Mouse (Mus musculus): ENCODE data around the gene Hoxa6. TPM values are rescaled to one million over a fixed set of nuclear protein-coding genes. Genes with fewer than 3 reads are reported as not detected.

Gene Hoxa6
- polyA plus RNA-seq, 1 experiment: not detected

- Histone ChIP-seq H3K27ac (ENCODE audit: insufficient read depth, low read length) (no peak overlapping the region), H3K36me3 (ENCODE audit: control insufficient read depth, insufficient read depth, low read length) (no peaks in the 10 kb centered on the region), H3K4me3 (ENCODE audit: extremely low read depth, insufficient read depth, insufficient read length) (0 out of 2 replicates have a peak overlapping the region, but pooled peaks have one; percentile 5), H3K4me1 (ENCODE audit: control insufficient read depth, insufficient read depth, insufficient read length) (peaks cover 3% of the 10 kb centered on the region), H3K27me3 (ENCODE audit: control insufficient read depth, insufficient read depth, low read length) (peaks cover 16% of the 10 kb centered on the region)
- WGBS: 24% methylated on average over 18 of the region's 18 CpGs
- no peak for DNase-seq (ENCODE audit: low read depth in 1 of 2, low spot score in 2 of 2)
- TF ChIP-seq CTCF (IDR thresholded peaks at IDR 0.05; ENCODE audit: extremely low read depth, insufficient read depth, insufficient read length, insufficient replicate concordance) (no peak), POLR2A (IDR thresholded peaks at IDR 0.05; ENCODE audit: low read depth, low read length) (no peak)
Observed at GRCm38 (mm10) chr6:52208868-52209684, 554 bp upstream of the Hoxa6 start.

- H3K27me3 ChIP-seq (ENCODE audit: control insufficient read depth, insufficient read depth, low read length): peaks cover 10% of the 10 kb centered on the region
- TF ChIP-seq POLR2A (IDR thresholded peaks at IDR 0.05; ENCODE audit: low read depth, low read length) (no peak), CTCF (IDR thresholded peaks at IDR 0.05; ENCODE audit: extremely low read depth, insufficient read depth, insufficient read length, insufficient replicate concordance) (no peak)
- no peak for DNase-seq (ENCODE audit: low read depth in 1 of 2, low spot score in 2 of 2)
- peaks cover 2% of the 10 kb centered on the region; the same call in 1 of the 2 replicates for H3K4me1 ChIP-seq (ENCODE audit: control insufficient read depth, insufficient read depth, insufficient read length)
- no peak overlapping the region for H3K4me3 ChIP-seq (ENCODE audit: extremely low read depth, insufficient read depth, insufficient read length)
- H3K36me3 ChIP-seq (ENCODE audit: control insufficient read depth, insufficient read depth, low read length): no peaks in the 10 kb centered on the region
- no peak overlapping the region for H3K27ac ChIP-seq (ENCODE audit: insufficient read depth, low read length)
Observed at GRCm38 (mm10) chr6:52207684-52207976, 892 bp downstream of the Hoxa6 start.

- Histone ChIP-seq H3K36me3 (ENCODE audit: control insufficient read depth, insufficient read depth, low read length) (no peaks in the 10 kb centered on the region), H3K4me1 (ENCODE audit: control insufficient read depth, insufficient read depth, insufficient read length) (peaks cover 2% of the 10 kb centered on the region; the same call in 1 of the 2 replicates), H3K27me3 (ENCODE audit: control insufficient read depth, insufficient read depth, low read length) (peaks cover 8% of the 10 kb centered on the region), H3K4me3 (ENCODE audit: extremely low read depth, insufficient read depth, insufficient read length) (no peak overlapping the region), H3K27ac (ENCODE audit: insufficient read depth, low read length) (no peak overlapping the region)
- no peak for TF ChIP-seq CTCF (IDR thresholded peaks at IDR 0.05; ENCODE audit: extremely low read depth, insufficient read depth, insufficient read length, insufficient replicate concordance)
- TF ChIP-seq POLR2A (IDR thresholded peaks at IDR 0.05; ENCODE audit: low read depth, low read length): no peak
- no peak for DNase-seq (ENCODE audit: low read depth in 1 of 2, low spot score in 2 of 2)
- WGBS: 72% methylated on average over 4 of the region's 4 CpGs
Observed at GRCm38 (mm10) chr6:52206882-52207683, 1.4 kb downstream of the Hoxa6 start.

GRCm38 (mm10) chr6:52205638-52206621, 2.6 kb downstream of the Hoxa6 start:
- H3K27me3 ChIP-seq (ENCODE audit: control insufficient read depth, insufficient read depth, low read length): peaks cover 8% of the 10 kb centered on the region
- TF ChIP-seq CTCF (IDR thresholded peaks at IDR 0.05; ENCODE audit: extremely low read depth, insufficient read depth, insufficient read length, insufficient replicate concordance) (no peak), POLR2A (IDR thresholded peaks at IDR 0.05; ENCODE audit: low read depth, low read length) (no peak)
- 89% methylated on average over 55 of the region's 55 CpGs for WGBS
- no peak overlapping the region for H3K4me3 ChIP-seq (ENCODE audit: extremely low read depth, insufficient read depth, insufficient read length)
- no peak overlapping the region for H3K27ac ChIP-seq (ENCODE audit: insufficient read depth, low read length)
- H3K4me1 ChIP-seq (ENCODE audit: control insufficient read depth, insufficient read depth, insufficient read length): 0 out of 2 replicates have a peak, but pooled peaks cover 2% of the 10 kb centered on the region
- H3K36me3 ChIP-seq (ENCODE audit: control insufficient read depth, insufficient read depth, low read length): no peaks in the 10 kb centered on the region
- no peak for DNase-seq (ENCODE audit: low read depth in 1 of 2, low spot score in 2 of 2)

GRCm38 (mm10) chr6:52205221-52205620, 3.3 kb downstream of the Hoxa6 start:
- no peak overlapping the region for H3K4me3 ChIP-seq (ENCODE audit: extremely low read depth, insufficient read depth, insufficient read length)
- H3K36me3 ChIP-seq (ENCODE audit: control insufficient read depth, insufficient read depth, low read length): no peaks in the 10 kb centered on the region
- DNase-seq (ENCODE audit: low read depth in 1 of 2, low spot score in 2 of 2): no peak
- 0 out of 2 replicates have a peak, but pooled peaks cover 2% of the 10 kb centered on the region for H3K4me1 ChIP-seq (ENCODE audit: control insufficient read depth, insufficient read depth, insufficient read length)
- H3K27ac ChIP-seq (ENCODE audit: insufficient read depth, low read length): no peak overlapping the region
- TF ChIP-seq CTCF (IDR thresholded peaks at IDR 0.05; ENCODE audit: extremely low read depth, insufficient read depth, insufficient read length, insufficient replicate concordance) (no peak), POLR2A (IDR thresholded peaks at IDR 0.05; ENCODE audit: low read depth, low read length) (no peak)
- 86% methylated on average over 14 of the region's 14 CpGs for WGBS
- peaks cover 8% of the 10 kb centered on the region for H3K27me3 ChIP-seq (ENCODE audit: control insufficient read depth, insufficient read depth, low read length)

Data from spleen, adult 2 months (tissue).